Mouse (Mus musculus): ENCODE data around the gene 4930415O20Rik.

Gene 4930415O20Rik

GRCm38 (mm10) chr15:98604041-98604575 lies 33.3 kb downstream of the 4930415O20Rik start:
- DNase-seq (ENCODE audit: extremely low read depth, low read depth, low spot score) = no peak

DNA sequence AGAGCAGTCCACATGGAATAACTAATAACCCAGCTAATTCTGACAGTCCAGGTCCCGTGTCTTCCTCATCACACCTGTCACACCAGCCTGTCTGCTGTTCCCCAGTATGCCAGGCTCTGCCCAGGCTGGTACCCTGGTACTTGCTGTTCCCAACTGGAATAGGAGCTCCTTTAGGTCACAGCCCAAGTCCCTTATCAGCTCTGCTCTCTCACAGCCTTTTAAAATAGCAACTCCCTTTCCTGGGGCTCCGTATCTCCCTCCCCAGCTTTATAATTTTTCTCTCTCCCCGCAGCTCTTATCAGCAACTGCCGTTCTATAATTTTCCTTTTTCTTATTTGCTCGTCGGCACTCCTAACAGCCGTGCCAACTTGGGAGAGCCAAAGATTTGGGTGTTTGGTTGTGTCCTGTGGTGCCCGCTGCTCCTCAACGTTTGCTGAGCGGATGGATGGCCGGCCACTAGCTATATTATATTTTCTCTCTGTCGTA lies 35.3 kb downstream of the 4930415O20Rik start:
- DNase-seq (ENCODE audit: extremely low read depth, low read depth, low spot score) = no peak

- DNase-seq (ENCODE audit: extremely low read depth, low read depth, low spot score) = no peak
These were observed 35.9 kb downstream of the 4930415O20Rik start for GRCm38 (mm10) chr15:98606739-98607138.

DNA sequence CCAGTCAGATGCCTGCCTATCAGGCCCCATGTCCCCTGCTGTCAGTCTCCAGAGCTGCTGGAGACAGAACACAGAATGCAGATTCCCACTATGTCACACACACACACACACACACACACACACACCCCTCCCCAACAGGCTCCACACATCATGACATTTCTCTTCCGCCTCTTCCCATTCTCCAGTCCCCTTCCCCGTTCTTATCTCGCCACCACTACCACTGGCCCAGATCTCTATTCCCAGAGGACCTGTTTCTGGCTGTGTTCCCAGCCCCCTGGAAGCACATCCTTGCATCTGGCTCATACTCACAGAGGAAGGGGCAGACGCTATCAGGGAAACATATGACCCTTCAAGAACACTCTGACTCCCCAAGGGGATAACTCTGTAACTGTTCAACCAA lies 36.8 kb downstream of the 4930415O20Rik start:
- DNase-seq (ENCODE audit: extremely low read depth, low read depth, low spot score) = no peak

DNA sequence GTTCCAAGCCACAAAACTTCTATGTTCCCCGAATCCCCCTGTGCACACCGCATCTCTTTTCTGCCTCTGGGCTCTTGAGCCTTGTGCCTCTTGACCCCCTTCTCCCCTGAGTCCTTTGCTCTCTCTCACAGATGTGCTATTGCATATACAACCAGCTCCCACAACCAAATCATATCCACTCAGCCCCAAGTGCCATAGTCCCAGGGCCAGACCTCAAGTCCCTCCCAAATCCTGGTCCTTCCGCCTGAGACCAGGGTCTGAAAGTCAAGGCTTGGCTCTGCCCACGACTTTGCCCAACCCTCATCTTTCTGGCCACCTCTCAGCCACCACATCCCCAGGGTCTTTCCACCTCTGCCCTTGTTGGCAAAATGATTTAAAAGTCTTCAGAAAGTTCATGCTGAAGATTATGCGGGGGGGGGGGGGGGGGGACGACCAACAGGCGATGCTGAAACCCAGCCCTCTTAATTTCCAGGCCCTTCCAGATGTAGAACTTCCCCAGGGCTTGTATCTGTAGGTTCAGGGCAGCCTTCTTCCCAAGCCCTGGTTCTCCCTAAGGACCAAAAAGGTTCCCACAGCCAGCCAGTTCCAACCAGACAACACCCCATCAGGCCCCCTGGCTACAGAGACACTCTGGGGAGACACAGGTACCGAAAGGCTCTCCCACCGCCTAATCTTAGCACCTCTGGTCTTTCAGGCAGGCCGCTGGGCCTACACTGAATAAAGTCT lies 37.4 kb downstream of the 4930415O20Rik start:
- no peak for DNase-seq (ENCODE audit: extremely low read depth, low read depth, low spot score)

- DNase-seq (ENCODE audit: extremely low read depth, low read depth, low spot score) = no peak
These were observed 38.0 kb downstream of the 4930415O20Rik start for GRCm38 (mm10) chr15:98608784-98609250.

GRCm38 (mm10) chr15:98609331-98610130 lies 38.7 kb downstream of the 4930415O20Rik start, which contains the start of gene Adcy6:
Gene Adcy6, minus strand, starts transcription at chr15:98610076.
- DNase-seq (ENCODE audit: extremely low read depth, low read depth, low spot score) = no peak

GRCm38 (mm10) chr15:98610131-98610633 lies 39.4 kb downstream of the 4930415O20Rik start:
- no peak for DNase-seq (ENCODE audit: extremely low read depth, low read depth, low spot score)

DNA sequence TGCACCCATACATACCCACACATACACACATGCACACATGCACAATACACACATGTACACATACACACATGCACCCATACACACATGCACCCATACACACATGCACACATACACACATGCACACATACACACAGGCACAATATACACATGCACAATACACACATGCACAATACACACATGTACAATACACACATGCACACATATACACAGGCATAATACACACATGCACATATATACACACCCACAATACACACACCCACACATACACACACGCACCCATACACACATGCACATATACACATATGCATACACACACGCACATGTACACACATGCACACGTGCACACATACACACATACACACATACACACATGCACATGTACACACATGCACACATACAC lies 41.4 kb downstream of the 4930415O20Rik start:
- DNase-seq (ENCODE audit: extremely low read depth, low read depth, low spot score) = no peak

- DNase-seq (ENCODE audit: extremely low read depth, low read depth, low spot score) = no peak
These were observed 43.7 kb downstream of the 4930415O20Rik start for GRCm38 (mm10) chr15:98614551-98614950.

DNA sequence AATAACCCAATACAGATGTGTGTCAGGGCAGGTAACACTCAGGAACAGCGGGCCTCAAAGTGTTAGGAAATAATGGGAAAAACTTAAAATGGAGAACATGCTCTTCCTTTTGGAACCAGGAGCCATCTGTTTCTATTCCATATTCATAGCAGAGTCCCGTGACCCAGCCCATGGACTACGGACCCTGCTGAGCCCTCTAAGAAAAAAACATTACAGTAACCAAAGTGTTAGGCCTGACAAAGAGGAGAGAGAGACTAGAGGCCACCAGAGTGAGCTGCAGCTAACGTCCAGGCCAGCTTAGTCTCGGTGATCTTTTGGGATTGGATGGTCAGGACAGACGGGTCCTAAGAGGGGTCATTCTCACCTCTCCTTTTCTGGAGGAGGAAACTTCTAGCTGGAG lies 44.2 kb downstream of the 4930415O20Rik start:
- DNase-seq (ENCODE audit: extremely low read depth, low read depth, low spot score) = no peak

- DNase-seq (ENCODE audit: extremely low read depth, low read depth, low spot score) = no peak
These were observed 44.9 kb downstream of the 4930415O20Rik start for GRCm38 (mm10) chr15:98615751-98616150.

GRCm38 (mm10) chr15:98616362-98617175 lies 45.8 kb downstream of the 4930415O20Rik start:
- no peak for DNase-seq (ENCODE audit: extremely low read depth, low read depth, low spot score)

- DNase-seq (ENCODE audit: extremely low read depth, low read depth, low spot score) = no peak
These were observed 46.4 kb downstream of the 4930415O20Rik start for GRCm38 (mm10) chr15:98617176-98617537.

GRCm38 (mm10) chr15:98622199-98622598 lies 51.4 kb downstream of the 4930415O20Rik start:
- DNase-seq (ENCODE audit: extremely low read depth, low read depth, low spot score) = no peak

GRCm38 (mm10) chr15:98622721-98623120 lies 51.9 kb downstream of the 4930415O20Rik start:
- DNase-seq (ENCODE audit: extremely low read depth, low read depth, low spot score) = no peak

GRCm38 (mm10) chr15:98623361-98623821 lies 52.6 kb downstream of the 4930415O20Rik start:
- DNase-seq (ENCODE audit: extremely low read depth, low read depth, low spot score) = no peak

GRCm38 (mm10) chr15:98626078-98626477 lies 55.3 kb downstream of the 4930415O20Rik start:
- no peak for DNase-seq (ENCODE audit: extremely low read depth, low read depth, low spot score)

DNA sequence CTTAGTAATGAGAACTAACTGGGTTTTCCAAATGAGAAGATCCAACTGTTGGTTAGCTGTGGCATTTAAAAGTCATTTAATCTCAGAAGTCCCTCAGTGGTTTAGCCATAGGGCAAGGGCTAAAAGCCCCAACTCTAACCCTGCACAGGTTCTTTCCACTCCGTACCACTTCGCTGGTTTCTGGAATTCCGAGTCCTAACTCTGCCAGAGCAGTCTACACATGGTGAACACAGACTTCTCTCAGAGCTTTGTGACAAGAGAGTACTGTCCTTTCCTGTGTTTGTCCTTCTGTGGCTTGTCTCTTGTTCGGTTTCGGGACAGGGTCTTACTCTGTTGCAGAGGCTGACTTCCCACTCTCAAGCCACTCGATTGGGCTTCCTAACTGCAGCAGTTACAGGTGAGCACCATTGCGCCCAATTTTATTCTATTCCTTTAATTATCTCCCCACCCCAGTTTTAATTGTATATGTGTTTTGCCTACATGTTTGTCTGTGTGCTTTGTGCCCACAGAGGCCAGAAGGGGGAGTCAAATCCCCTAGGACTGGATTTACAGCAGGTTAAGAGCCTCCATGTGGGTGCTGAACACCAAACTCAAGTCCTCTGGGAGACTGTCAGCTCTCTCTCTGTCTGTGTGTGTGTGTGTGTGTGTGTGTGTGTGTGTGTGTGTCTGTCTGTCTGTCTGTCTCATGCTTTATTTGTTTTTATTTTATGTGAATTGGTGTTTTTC lies 55.8 kb downstream of the 4930415O20Rik start:
- no peak for DNase-seq (ENCODE audit: extremely low read depth, low read depth, low spot score)

Measured in fat pad, adult 2 months (tissue).